Mouse (Mus musculus) cerebellum, adult 9-11 months (tissue): ENCODE measurements at regions not wholly inside any gene's neighbourhood (a gene's known extent, or its start where the extent isn't known, plus 50 kb on each side); places are given as distances from the start of the nearest gene placed in this dataset.

Source experiments
- DNase-seq: peaks from one replicate; pipeline ENCODE4 v3.0.0; 2022

GRCm38 (mm10) chr10:125896646-125897045, 69.3 kb upstream of the Lrig3 start:
- DNase-seq = no peak

DNA sequence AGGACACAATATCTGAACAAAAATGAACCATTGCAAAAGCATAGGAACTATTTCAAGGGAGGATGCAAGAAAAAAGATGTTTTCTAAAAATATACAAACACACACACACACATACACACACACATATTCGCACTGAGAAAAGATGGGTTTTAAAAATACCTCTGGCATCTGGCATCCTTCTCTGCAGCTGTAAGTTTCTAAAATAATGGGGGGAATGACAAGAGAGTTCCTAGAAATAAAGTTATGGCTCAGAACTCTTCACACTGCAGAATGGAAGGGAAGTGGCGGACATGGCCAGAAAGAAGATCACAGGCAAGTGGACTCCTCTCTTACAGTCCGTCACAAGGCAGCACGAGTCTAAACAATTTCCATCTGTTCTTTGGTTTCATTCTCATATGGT, 66.5 kb upstream of the Lrig3 start:
- DNase-seq = no peak

DNA sequence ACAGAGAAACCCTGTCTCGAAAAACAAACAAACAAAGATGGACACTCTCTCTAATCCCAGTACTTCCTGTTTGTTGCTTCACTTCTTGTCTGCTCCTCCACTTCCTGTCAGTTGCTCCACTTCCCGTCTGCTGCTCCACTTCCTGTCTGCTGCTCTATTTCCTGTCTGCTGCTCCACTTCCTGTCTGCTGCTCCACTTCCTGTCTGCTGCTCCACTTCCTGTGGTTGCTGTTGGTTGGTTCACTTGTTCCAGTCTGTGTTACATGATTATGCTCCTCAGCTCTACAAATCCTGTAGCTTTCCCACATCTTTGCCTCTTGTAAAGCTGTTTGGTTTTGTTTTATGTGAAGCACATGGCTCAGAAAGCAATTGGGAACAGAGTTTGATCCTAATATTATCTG, 65.4 kb upstream of the Lrig3 start:
- DNase-seq = no peak

- no peak for DNase-seq
These were observed 63.3 kb upstream of the Lrig3 start for GRCm38 (mm10) chr10:125902668-125903067.

DNA sequence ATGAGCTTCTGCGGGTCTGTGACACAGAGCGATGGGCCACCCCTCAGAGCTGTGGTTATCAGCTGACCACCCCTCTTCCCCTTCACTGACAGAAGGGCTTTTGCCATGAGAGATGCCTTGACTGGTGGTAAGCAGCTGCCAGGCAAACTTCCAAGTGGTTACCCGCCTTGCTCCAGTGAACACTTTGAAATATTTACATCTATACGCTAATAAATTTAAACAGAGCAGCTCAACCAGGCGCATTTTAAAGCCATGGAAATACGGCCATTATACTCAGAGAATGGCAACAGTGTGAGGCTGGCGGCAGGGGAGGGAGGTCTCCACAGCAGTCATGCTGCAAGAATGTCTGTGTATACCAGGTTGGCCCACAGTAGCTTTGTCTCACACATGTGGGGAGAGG, 53.8 kb upstream of the Lrig3 start:
- no peak for DNase-seq
